Mouse (Mus musculus): ENCODE data around the gene Unkl. TPM values are rescaled to one million over a fixed set of nuclear protein-coding genes. Genes with fewer than 3 reads are reported as not detected.

Unkl gene
- total RNA-seq (2017) = 14.3 to 29.9 TPM (median 22.5 TPM) in 3 replicates

- no peak for ATAC-seq (replicated peaks; ENCODE audit: insufficient number of reproducible peaks, low FRiP score, low TSS enrichment, poor library complexity, severe bottlenecking)
These were observed at the start of gene Unkl for GRCm38 (mm10) chr17:25188150-25189031. Unkl (plus strand) TSS chr17:25188397.

GRCm38 (mm10) chr17:25138803-25139202 lies 49.4 kb upstream of the Unkl start:
- ATAC-seq (replicated peaks; ENCODE audit: insufficient number of reproducible peaks, low FRiP score, low TSS enrichment, poor library complexity, severe bottlenecking) = peak; percentile 29

GRCm38 (mm10) chr17:25139960-25140359 lies 48.2 kb upstream of the Unkl start:
- ATAC-seq (replicated peaks; ENCODE audit: insufficient number of reproducible peaks, low FRiP score, low TSS enrichment, poor library complexity, severe bottlenecking) = no peak

GRCm38 (mm10) chr17:25162161-25162560 lies 26.0 kb upstream of the Unkl start, which contains the start of gene Ccdc154:
Ccdc154 (plus strand) TSS chr17:25162461.
- no peak for ATAC-seq (replicated peaks; ENCODE audit: insufficient number of reproducible peaks, low FRiP score, low TSS enrichment, poor library complexity, severe bottlenecking)

GRCm38 (mm10) chr17:25163387-25163786 lies 24.8 kb upstream of the Unkl start:
- no peak for ATAC-seq (replicated peaks; ENCODE audit: insufficient number of reproducible peaks, low FRiP score, low TSS enrichment, poor library complexity, severe bottlenecking)

- no peak for ATAC-seq (replicated peaks; ENCODE audit: insufficient number of reproducible peaks, low FRiP score, low TSS enrichment, poor library complexity, severe bottlenecking)
These were observed 23.4 kb upstream of the Unkl start for GRCm38 (mm10) chr17:25164770-25165169.

GRCm38 (mm10) chr17:25165970-25166671 lies 22.1 kb upstream of the Unkl start:
- no peak for ATAC-seq (replicated peaks; ENCODE audit: insufficient number of reproducible peaks, low FRiP score, low TSS enrichment, poor library complexity, severe bottlenecking)

- no peak for ATAC-seq (replicated peaks; ENCODE audit: insufficient number of reproducible peaks, low FRiP score, low TSS enrichment, poor library complexity, severe bottlenecking)
These were observed 18.5 kb upstream of the Unkl start for GRCm38 (mm10) chr17:25169706-25170105.

GRCm38 (mm10) chr17:25172558-25172957 lies 15.6 kb upstream of the Unkl start:
- ATAC-seq (replicated peaks; ENCODE audit: insufficient number of reproducible peaks, low FRiP score, low TSS enrichment, poor library complexity, severe bottlenecking) = no peak

- ATAC-seq (replicated peaks; ENCODE audit: insufficient number of reproducible peaks, low FRiP score, low TSS enrichment, poor library complexity, severe bottlenecking) = no peak
These were observed 12.8 kb upstream of the Unkl start, which contains the start of gene Gm38655 for GRCm38 (mm10) chr17:25175411-25175810. Gm38655 (minus strand) TSS chr17:25175471.

- no peak for ATAC-seq (replicated peaks; ENCODE audit: insufficient number of reproducible peaks, low FRiP score, low TSS enrichment, poor library complexity, severe bottlenecking)
These were observed 5.0 kb upstream of the Unkl start for GRCm38 (mm10) chr17:25183232-25183631.

- peak; percentile 93 for ATAC-seq (replicated peaks; ENCODE audit: insufficient number of reproducible peaks, low FRiP score, low TSS enrichment, poor library complexity, severe bottlenecking)
These were observed 4.0 kb upstream of the Unkl start, which contains the start of gene BC003965 for GRCm38 (mm10) chr17:25184129-25184691. BC003965 (plus strand) TSS chr17:25184554.

GRCm38 (mm10) chr17:25184961-25185360 lies 3.2 kb upstream of the Unkl start:
- no peak for ATAC-seq (replicated peaks; ENCODE audit: insufficient number of reproducible peaks, low FRiP score, low TSS enrichment, poor library complexity, severe bottlenecking)

GRCm38 (mm10) chr17:25187784-25188149 lies 430 bp upstream of the Unkl start:
- ATAC-seq (replicated peaks; ENCODE audit: insufficient number of reproducible peaks, low FRiP score, low TSS enrichment, poor library complexity, severe bottlenecking) = no peak

GRCm38 (mm10) chr17:25189091-25189490 lies 894 bp downstream of the Unkl start:
- ATAC-seq (replicated peaks; ENCODE audit: insufficient number of reproducible peaks, low FRiP score, low TSS enrichment, poor library complexity, severe bottlenecking) = no peak

GRCm38 (mm10) chr17:25202401-25202800 lies 14.2 kb downstream of the Unkl start:
- no peak for ATAC-seq (replicated peaks; ENCODE audit: insufficient number of reproducible peaks, low FRiP score, low TSS enrichment, poor library complexity, severe bottlenecking)

- ATAC-seq (replicated peaks; ENCODE audit: insufficient number of reproducible peaks, low FRiP score, low TSS enrichment, poor library complexity, severe bottlenecking) = no peak
These were observed 21.8 kb downstream of the Unkl start for GRCm38 (mm10) chr17:25210006-25210405.

- ATAC-seq (replicated peaks; ENCODE audit: insufficient number of reproducible peaks, low FRiP score, low TSS enrichment, poor library complexity, severe bottlenecking) = no peak
These were observed 22.7 kb downstream of the Unkl start for GRCm38 (mm10) chr17:25210680-25211466.

GRCm38 (mm10) chr17:25211705-25212104 lies 23.5 kb downstream of the Unkl start:
- ATAC-seq (replicated peaks; ENCODE audit: insufficient number of reproducible peaks, low FRiP score, low TSS enrichment, poor library complexity, severe bottlenecking) = no peak

Measured in monocyte, adult 5-6 weeks (primary cell).